Mouse (Mus musculus) lung, adult 2 months (tissue): ENCODE measurements at regions not wholly inside any gene's neighbourhood (a gene's known extent, or its start where the extent isn't known, plus 50 kb on each side); places are given as distances from the start of the nearest gene placed in this dataset.

Experiments
- DNase-seq: peaks from one replicate; pipeline ENCODE4 v3.0.0; 2022
- H3K4me1 ChIP-seq: fragments of 200-500 bp; 2 replicates; pipeline ENCODE4 v1.6.1; 2011; ENCODE audit warnings: low read length; ENCODE audit not compliant: control insufficient read depth, insufficient read depth
- H3K4me3 ChIP-seq: fragments of 200-500 bp; replicated peaks from 2 replicates; pipeline ENCODE3; 2011; ENCODE audit warnings: low read depth, mild to moderate bottlenecking, control low read depth, low read length; ENCODE audit errors: extremely low read depth
- CTCF ChIP-seq: fragments of 200-500 bp; IDR thresholded peaks from 2 replicates; pipeline ENCODE4 v1.5.1; 2011; ENCODE audit warnings: mild to moderate bottlenecking, low read length, control low read depth; ENCODE audit not compliant: insufficient read depth
- POLR2A ChIP-seq: fragments of 200-500 bp; IDR thresholded peaks from 2 replicates; pipeline ENCODE4 v1.6.1; 2011; ENCODE audit warnings: low read depth, mild to moderate bottlenecking, control low read depth, low read length, borderline replicate concordance; ENCODE audit errors: extremely low read depth
- WGBS: fragments of 180-500 bp; shearing (Covaris S2); methylation state at CpG from one replicate; pipeline ENCODE4 v1.1.7; 2018; 5-methylcytosine and 5-hydroxymethylcytosine counted together

DNA sequence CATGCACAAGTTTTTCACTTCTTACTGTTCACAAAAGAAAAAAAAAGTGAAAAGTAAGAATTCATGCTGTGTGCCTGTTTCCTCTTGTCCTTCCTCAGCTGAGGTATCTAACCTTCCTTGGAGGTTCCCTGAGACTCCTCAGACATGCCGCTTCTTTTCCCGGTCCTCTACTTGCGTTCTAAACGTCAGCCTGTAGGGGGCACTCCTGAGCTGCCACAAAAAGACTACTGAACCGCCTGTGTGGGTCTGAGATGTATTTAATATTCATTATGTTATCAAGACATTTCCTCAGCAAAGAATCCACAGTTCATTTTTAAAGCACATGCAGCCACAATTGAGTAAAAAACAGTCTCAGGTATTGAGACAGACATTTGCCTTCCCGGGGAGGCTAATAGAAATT lies 554.6 kb downstream of the Plcl1 start:
- WGBS: 16% methylated on average over 6 of the region's 6 CpGs
- H3K4me3 ChIP-seq: no peak overlapping the region
- TF ChIP-seq POLR2A (no peak), CTCF (peak; percentile 45)
- DNase-seq: peak; percentile 17
- H3K4me1 ChIP-seq: no peaks in the 10 kb centered on the region

DNA sequence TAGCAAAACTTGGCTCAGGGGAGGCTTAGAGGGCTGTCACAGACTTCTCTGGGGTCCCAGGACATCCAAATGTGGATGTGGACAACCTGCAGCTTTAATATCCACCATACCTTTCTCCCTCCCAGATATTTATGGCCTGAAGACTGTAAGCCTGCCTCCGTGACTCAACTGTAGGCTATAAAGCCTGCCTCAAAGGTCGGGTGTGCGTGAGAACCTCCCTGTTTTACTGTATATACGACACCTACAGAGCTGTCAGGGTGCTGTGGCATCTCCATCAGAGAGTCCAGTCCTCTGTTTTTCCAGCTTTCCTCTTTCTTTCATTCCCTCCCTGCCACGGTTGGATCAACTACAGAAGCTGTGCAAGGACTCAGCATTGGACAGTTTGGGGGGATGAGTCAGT lies 558.1 kb downstream of the Plcl1 start:
- no peak for DNase-seq
- WGBS: 70% methylated on average over 5 of the region's 5 CpGs
- Histone ChIP-seq H3K4me3 (no peak overlapping the region), H3K4me1 (no peaks in the 10 kb centered on the region)
- TF ChIP-seq POLR2A (no peak), CTCF (no peak)

DNA sequence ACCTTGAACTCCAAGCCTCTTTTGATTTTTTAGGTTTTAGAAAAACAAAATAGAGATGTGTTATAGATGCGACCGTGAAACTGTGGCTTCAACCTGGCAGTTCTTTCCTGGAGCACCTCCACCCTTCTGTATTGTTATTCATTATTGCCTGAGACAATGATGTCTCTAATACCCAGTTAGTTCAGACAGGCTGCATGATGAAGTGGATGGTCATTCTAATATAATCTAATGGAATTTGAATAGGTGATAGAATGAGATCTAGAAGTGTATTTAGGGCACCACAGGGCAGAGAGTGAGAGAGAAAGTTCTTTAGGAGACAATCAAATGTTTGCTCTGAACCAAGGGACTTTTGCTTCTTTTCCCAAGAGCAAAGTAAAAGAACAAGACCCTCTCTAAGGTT lies 560.6 kb downstream of the Plcl1 start:
- no peak for DNase-seq
- H3K4me1 ChIP-seq: no peaks in the 10 kb centered on the region
- H3K4me3 ChIP-seq: no peak overlapping the region
- WGBS: 84% methylated on average over 2 of the region's 2 CpGs
- TF ChIP-seq CTCF (no peak), POLR2A (no peak)

DNA sequence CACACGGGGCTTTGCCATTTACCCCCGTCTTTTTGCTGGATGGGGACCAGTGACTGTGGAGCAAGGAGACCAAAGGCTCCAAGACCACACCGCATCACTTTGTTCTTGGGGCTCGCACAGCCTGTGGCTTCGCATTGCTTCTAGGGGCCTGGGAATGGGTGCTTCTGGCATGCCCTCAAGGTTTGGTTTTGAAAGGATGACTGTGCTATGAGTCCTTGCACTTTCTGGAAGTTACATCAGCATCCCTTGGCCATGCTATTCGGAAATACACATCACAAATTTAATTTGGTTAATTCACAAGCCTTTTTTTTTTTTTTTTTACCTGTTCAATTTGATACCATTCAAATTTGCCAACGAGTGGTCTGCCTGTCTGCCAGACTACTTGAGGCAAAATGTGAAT lies 562.1 kb downstream of the Plcl1 start:
- TF ChIP-seq CTCF (no peak), POLR2A (no peak)
- no peak for DNase-seq
- Histone ChIP-seq H3K4me1 (no peaks in the 10 kb centered on the region), H3K4me3 (no peak overlapping the region)
- WGBS: 85% methylated on average over 7 of the region's 7 CpGs

DNA sequence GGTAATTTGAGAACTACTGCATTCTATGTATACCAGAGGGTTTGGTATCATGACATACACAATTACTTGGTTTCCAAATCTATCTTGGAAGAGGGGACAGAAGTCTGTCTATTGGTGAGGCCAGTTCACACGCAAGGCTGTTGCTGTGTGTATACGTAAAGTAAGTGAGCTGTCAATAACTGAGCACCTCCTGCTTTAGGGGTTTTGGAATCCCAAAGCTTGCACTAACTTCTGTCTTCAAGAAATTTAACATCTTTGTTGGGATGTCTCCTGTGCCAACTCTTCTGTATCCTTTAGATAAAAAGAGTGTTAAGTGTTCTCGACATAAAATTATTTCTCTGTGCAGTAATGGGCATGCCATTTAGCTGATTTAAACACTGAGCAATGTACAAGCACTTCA lies 572.1 kb downstream of the Plcl1 start:
- WGBS: 77% methylated on average over 3 of the region's 3 CpGs
- Histone ChIP-seq H3K4me1 (no peaks in the 10 kb centered on the region), H3K4me3 (no peak overlapping the region)
- no peak for DNase-seq
- TF ChIP-seq CTCF: no peak
- no peak for TF ChIP-seq POLR2A

DNA sequence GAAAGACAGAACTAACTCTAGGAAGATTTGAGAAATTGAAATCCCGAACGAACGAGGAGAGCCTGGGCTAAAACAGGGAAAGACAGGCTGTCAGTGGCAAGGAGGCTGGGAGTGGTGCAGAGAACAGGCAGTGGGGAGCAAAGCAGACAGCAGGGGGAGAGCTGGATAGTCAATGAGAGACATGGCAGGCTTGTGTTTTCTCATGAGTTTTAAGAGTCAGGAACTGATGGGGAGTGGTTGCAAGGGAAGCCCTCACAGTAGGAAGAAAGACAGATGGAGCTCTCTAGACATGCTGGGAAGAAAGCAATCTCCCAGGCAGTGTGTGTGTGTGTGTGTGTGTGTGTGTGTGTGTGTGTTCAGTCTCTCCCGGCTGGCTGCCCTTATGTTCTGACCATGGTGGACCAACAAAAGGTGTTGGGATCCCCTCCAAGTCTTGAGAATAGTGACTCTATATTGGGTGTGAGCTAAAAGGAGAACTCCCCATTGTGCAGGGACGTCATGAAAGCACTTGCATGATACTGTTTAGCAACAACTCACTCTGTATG lies 577.9 kb downstream of the Plcl1 start:
- TF ChIP-seq CTCF (no peak), POLR2A (no peak)
- no peak for DNase-seq
- 55% methylated on average over 5 of the region's 5 CpGs for WGBS

DNA sequence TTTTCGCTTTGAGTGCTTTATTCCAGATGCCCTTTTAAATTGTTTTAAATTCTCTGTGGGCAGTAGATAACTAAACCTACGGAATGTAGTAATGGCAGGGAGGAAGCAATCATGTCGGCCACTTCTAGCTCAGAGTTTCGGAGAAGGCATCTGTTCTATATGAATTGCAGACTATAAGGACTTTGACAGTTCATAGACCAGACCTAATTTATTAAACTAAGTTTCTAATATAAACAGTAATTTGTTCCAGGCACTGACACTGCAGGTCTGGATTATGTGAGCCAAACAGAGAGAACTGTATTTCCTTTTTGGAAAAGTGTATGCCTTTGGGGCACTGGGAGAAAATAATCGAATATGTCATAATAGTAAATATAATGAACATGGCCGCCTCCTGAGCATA lies 591.4 kb downstream of the Plcl1 start:
- H3K4me3 ChIP-seq: no peak overlapping the region
- DNase-seq: no peak
- 73% methylated on average over 6 of the region's 6 CpGs for WGBS
- no peak for TF ChIP-seq POLR2A
- TF ChIP-seq CTCF: no peak
- no peaks in the 10 kb centered on the region for H3K4me1 ChIP-seq

More for the DNA sequence above, 577.9 kb downstream of the Plcl1 start:
- no peak overlapping the region for H3K4me3 ChIP-seq
- H3K4me1 ChIP-seq: no peaks in the 10 kb centered on the region
